Mouse (Mus musculus): ENCODE measurements around the gene Mplkip. TPM values are rescaled to one million over a fixed set of nuclear protein-coding genes. Genes with fewer than 3 reads are reported as not detected.

The Mplkip gene
- total RNA-seq, 2 experiments from 2014 or later: 23.0 to 24.8 TPM

Small RNAs within 50 kb of the gene (microRNA-seq; reads per million reads assigned to microRNA genes)
- not detected for gene Mir466i

Other genes starting within 250 kb of the Mplkip start
- under 1 TPM; 0.87 to 0.96 TPM for gene Sugct, start 361 bp downstream of the Mplkip start, total RNA-seq (2021)
- gene Cdk13, start 109.9 kb downstream of the Mplkip start, total RNA-seq (2021): 10 to 100 TPM; 59.3 to 64.8 TPM
- 100 to 1,000 TPM; 183 to 187 TPM for gene Rala, start 249.0 kb downstream of the Mplkip start, total RNA-seq (2021)